Mouse (Mus musculus) midbrain, embryonic 15.5 days (tissue): Measurements from ENCODE around the gene Cnot10. TPM values are rescaled to one million over a fixed set of nuclear protein-coding genes. Genes with fewer than 3 reads are reported as not detected.

ENCODE experiments used
- polyA plus RNA-seq: library from polyadenylated mRNA; unstranded; fragments of >200 nt; fragmentation: Nextera tagmentation; extraction: Ambion mirVana; gene quantifications from 2 replicates; pipeline ENCODE4 v1.2.1, GENCODE M21; 2015

Gene Cnot10
- polyA plus RNA-seq, 1 experiment from 2014 or later: 61.0 TPM

Other genes starting within 250 kb of the Cnot10 start
- gene Crtap, start 249.5 kb downstream of the Cnot10 start, polyA plus RNA-seq: 22.9 TPM in 2 replicates
- gene Glb1, start 239.1 kb downstream of the Cnot10 start, polyA plus RNA-seq: 26.9 and 27.3 TPM in 2 replicates
- 10.4 and 11.0 TPM in 2 replicates for gene Tmppe, start 239.1 kb downstream of the Cnot10 start, polyA plus RNA-seq
- not detected in 2 replicates for gene Ccr4, start 135.3 kb downstream of the Cnot10 start, polyA plus RNA-seq
- gene C130032M10Rik, start 124.5 kb downstream of the Cnot10 start, polyA plus RNA-seq: not detected in 2 replicates
- gene Trim71, start 75.8 kb downstream of the Cnot10 start, polyA plus RNA-seq: 0.15 and 0.17 TPM in 2 replicates
- 140 and 154 TPM in 2 replicates for gene Dync1li1, start 48.6 kb upstream of the Cnot10 start, polyA plus RNA-seq
- 18.3 TPM in 2 replicates for gene Cmtm6, start 90.9 kb upstream of the Cnot10 start, polyA plus RNA-seq
- gene Cmtm7, start 141.7 kb upstream of the Cnot10 start, polyA plus RNA-seq: 12.2 and 15.2 TPM in 2 replicates
- gene Cmtm8, start 204.0 kb upstream of the Cnot10 start, polyA plus RNA-seq: 7.3 and 7.5 TPM in 2 replicates